Mouse (Mus musculus): Measurements from ENCODE around the gene Tmem150c. TPM values are rescaled to one million over a fixed set of nuclear protein-coding genes. Genes with fewer than 3 reads are reported as not detected.
A peak's percentile ranks its signal among the peaks of the same experiment; 100 is the strongest.

The Tmem150c gene
- polyA plus RNA-seq (2015; fragmentation: Nextera tagmentation; extraction: Ambion mirVana): 14.6 and 17.4 TPM in 2 replicates

GRCm38 (mm10) chr5:100159638-100159973, at the start of gene Tmem150c:
Tmem150c (minus strand) TSS chr5:100159808.
- Histone ChIP-seq H3K4me1 (replicated peaks) (peaks cover 12% of the 10 kb centered on the region; the same call in 1 of the 2 replicates), H3K4me2 (peak within 1 kb of the TSS; percentile 94), H3K27me3 (peaks cover 21% of the 10 kb centered on the region), H3K36me3 (no peaks in the 10 kb centered on the region), H3K9ac (peak within 1 kb of the TSS; percentile 87), H3K9me3 (no peaks in the 10 kb centered on the region), H3K4me3 (peak within 1 kb of the TSS; percentile 78), H3K27ac (replicated peaks) (peak within 1 kb of the TSS; percentile 33)
- ATAC-seq (ENCODE audit: low read depth): no peak
- WGBS: 3% methylated on average over 6 of the region's 6 CpGs

- Histone ChIP-seq H3K9me3 (no peaks in the 10 kb centered on the region), H3K36me3 (no peaks in the 10 kb centered on the region), H3K27me3 (no peaks in the 10 kb centered on the region), H3K4me2 (no peak overlapping the region), H3K4me1 (replicated peaks) (no peaks in the 10 kb centered on the region), H3K4me3 (no peak overlapping the region), H3K9ac (no peak overlapping the region), H3K27ac (replicated peaks) (no peak overlapping the region)
- WGBS: 73% methylated on average over 7 of the region's 7 CpGs
- ATAC-seq (ENCODE audit: low read depth): no peak
Measured at GRCm38 (mm10) chr5:100209093-100209492, 49.5 kb upstream of the Tmem150c start.

DNA sequence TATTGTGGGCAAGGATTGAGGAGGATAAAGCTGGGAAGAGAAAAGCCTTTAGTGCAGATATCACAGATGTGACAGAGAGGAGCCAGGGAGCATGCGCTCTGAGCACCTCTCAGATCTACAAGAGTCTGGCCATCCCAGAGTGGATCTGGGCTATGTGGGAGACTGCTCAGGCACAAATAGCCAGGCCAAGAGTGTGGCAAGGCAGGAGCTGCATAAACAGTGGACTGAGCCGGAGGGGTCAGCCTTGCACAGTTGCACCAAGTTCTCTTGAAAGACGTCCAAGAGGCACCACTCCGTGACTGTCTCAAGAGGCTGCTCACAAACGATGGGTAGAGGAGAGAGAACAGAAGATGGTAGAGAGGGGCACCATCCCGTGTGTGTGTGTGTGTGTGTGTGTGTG, 47.1 kb upstream of the Tmem150c start:
- no peak overlapping the region for H3K4me2 ChIP-seq
- H3K9me3 ChIP-seq: no peaks in the 10 kb centered on the region

GRCm38 (mm10) chr5:100205519-100206189, 46.0 kb upstream of the Tmem150c start:
- no peaks in the 10 kb centered on the region for H3K9me3 ChIP-seq
- no peak overlapping the region for H3K4me2 ChIP-seq
- no peak overlapping the region for H3K4me3 ChIP-seq
- no peaks in the 10 kb centered on the region for H3K36me3 ChIP-seq
- H3K4me1 ChIP-seq (replicated peaks): peaks cover 6% of the 10 kb centered on the region
- WGBS: 85% methylated on average over 9 of the region's 9 CpGs
- H3K27ac ChIP-seq (replicated peaks): no peak overlapping the region
- no peaks in the 10 kb centered on the region for H3K27me3 ChIP-seq
- H3K9ac ChIP-seq: no peak overlapping the region
- no peak for ATAC-seq (ENCODE audit: low read depth)

More for the DNA sequence above, 47.1 kb upstream of the Tmem150c start:
- Histone ChIP-seq H3K36me3 (no peaks in the 10 kb centered on the region), H3K9ac (no peak overlapping the region), H3K4me3 (no peak overlapping the region), H3K4me1 (replicated peaks) (no peaks in the 10 kb centered on the region), H3K27me3 (no peaks in the 10 kb centered on the region), H3K27ac (replicated peaks) (no peak overlapping the region)
- no peak for ATAC-seq (ENCODE audit: low read depth)
- 69% methylated on average over 6 of the region's 6 CpGs for WGBS

DNA sequence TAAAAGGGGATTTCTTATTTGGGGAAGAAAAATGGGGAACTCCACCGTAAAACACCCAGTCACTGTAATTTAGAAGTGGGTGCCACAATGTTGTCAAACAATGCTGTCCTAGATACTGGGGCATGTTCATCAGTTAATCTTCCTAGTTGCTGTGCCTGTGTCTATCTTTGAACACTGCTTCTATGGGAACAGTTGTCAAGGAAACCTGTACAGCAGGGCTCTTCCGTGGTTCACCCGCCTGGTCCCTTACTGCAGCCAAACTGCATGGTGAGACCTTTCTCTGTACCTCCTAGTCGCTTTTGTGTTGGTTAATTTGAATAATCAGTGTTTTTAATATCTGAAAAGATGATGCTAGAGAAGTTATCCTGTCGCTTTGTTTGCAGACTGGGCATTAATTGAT, 41.2 kb upstream of the Tmem150c start:
- 37% methylated on average over 5 of the region's 5 CpGs for WGBS
- H3K27ac ChIP-seq (replicated peaks): no peak overlapping the region
- H3K9ac ChIP-seq: no peak overlapping the region
- H3K9me3 ChIP-seq: no peaks in the 10 kb centered on the region
- H3K27me3 ChIP-seq: no peaks in the 10 kb centered on the region
- ATAC-seq (ENCODE audit: low read depth): peak; percentile 87
- no peaks in the 10 kb centered on the region for H3K36me3 ChIP-seq
- peaks cover 30% of the 10 kb centered on the region for H3K4me1 ChIP-seq (replicated peaks)
- H3K4me3 ChIP-seq: no peak overlapping the region
- no peak overlapping the region for H3K4me2 ChIP-seq

- Histone ChIP-seq H3K9me3 (no peaks in the 10 kb centered on the region), H3K36me3 (no peaks in the 10 kb centered on the region), H3K4me1 (replicated peaks) (peaks cover 30% of the 10 kb centered on the region), H3K27me3 (no peaks in the 10 kb centered on the region), H3K27ac (replicated peaks) (no peak overlapping the region), H3K4me2 (no peak overlapping the region), H3K4me3 (no peak overlapping the region), H3K9ac (no peak overlapping the region)
- 47% methylated on average over 5 of the region's 5 CpGs for WGBS
- no peak; the same call in 1 of the 2 replicates for ATAC-seq (ENCODE audit: low read depth)
Measured at GRCm38 (mm10) chr5:100200296-100200695, 40.7 kb upstream of the Tmem150c start.

- H3K9ac ChIP-seq: no peak overlapping the region
- H3K36me3 ChIP-seq: no peaks in the 10 kb centered on the region
- 68% methylated on average over 7 of the region's 7 CpGs for WGBS
- no peaks in the 10 kb centered on the region for H3K9me3 ChIP-seq
- ATAC-seq (ENCODE audit: low read depth): no peak
- H3K27me3 ChIP-seq: no peaks in the 10 kb centered on the region
- H3K4me1 ChIP-seq (replicated peaks): peaks cover 30% of the 10 kb centered on the region
- no peak overlapping the region for H3K27ac ChIP-seq (replicated peaks)
- no peak overlapping the region for H3K4me3 ChIP-seq
- H3K4me2 ChIP-seq: no peak overlapping the region
Measured at GRCm38 (mm10) chr5:100199092-100199853, 39.7 kb upstream of the Tmem150c start.

DNA sequence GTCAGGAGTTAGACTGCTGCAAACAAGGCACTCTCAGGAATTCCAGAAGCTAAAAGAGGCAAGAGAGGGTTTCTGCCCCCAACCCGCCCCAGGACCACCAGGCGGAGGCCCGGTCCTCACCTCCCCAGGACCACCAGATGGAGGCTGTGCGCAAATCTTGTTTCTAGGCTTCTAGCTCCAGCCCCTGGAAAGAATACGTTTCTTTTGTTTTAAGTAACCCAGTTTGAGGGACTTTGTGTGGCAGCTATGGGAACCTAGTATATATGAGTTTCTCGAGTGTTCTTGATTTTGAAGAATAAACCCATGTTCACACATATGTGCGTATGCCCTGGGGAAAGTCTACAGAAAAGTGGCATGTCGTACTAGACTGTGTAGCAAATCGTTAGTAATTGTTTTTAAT, 37.9 kb upstream of the Tmem150c start:
- Histone ChIP-seq H3K36me3 (no peaks in the 10 kb centered on the region), H3K9me3 (no peaks in the 10 kb centered on the region), H3K4me3 (no peak overlapping the region), H3K27me3 (no peaks in the 10 kb centered on the region), H3K27ac (replicated peaks) (no peak overlapping the region; the same call in 1 of the 2 replicates), H3K4me1 (replicated peaks) (peaks cover 30% of the 10 kb centered on the region), H3K9ac (no peak overlapping the region), H3K4me2 (no peak overlapping the region)
- WGBS: 69% methylated on average over 9 of the region's 9 CpGs
- no peak for ATAC-seq (ENCODE audit: low read depth)

GRCm38 (mm10) chr5:100196854-100197431, 37.3 kb upstream of the Tmem150c start:
- no peak overlapping the region for H3K4me2 ChIP-seq
- no peaks in the 10 kb centered on the region for H3K27me3 ChIP-seq
- no peak overlapping the region for H3K4me3 ChIP-seq
- no peak overlapping the region for H3K9ac ChIP-seq
- H3K27ac ChIP-seq (replicated peaks): no peak overlapping the region; the same call in 1 of the 2 replicates
- no peak; the same call in 1 of the 2 replicates for ATAC-seq (ENCODE audit: low read depth)
- no peaks in the 10 kb centered on the region for H3K36me3 ChIP-seq
- H3K4me1 ChIP-seq (replicated peaks): peaks cover 30% of the 10 kb centered on the region
- 47% methylated on average over 15 of the region's 15 CpGs for WGBS
- no peaks in the 10 kb centered on the region for H3K9me3 ChIP-seq

DNA sequence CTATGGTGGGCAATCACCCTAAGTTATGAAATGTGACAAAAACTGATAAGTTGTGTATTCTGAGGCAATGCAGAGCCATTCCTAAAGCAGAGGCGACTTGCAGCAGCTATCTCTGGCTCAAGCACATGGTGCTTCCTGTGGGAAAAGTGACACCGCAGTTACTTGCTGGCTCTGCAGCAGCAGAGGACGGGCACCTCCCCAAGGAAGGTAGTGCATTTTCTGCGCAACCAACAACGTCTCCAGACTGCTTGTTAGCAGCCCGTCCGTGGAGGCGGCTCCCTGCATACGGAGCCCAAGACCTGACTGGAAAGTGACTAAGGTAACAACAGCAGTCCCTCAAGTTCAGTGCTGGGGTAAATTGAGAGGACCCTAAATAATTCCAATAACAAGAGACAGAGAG, 36.8 kb upstream of the Tmem150c start:
- WGBS: 75% methylated on average over 9 of the region's 9 CpGs
- H3K9me3 ChIP-seq: no peaks in the 10 kb centered on the region
- H3K4me3 ChIP-seq: no peak overlapping the region
- peaks cover 30% of the 10 kb centered on the region for H3K4me1 ChIP-seq (replicated peaks)
- H3K9ac ChIP-seq: no peak overlapping the region
- H3K27me3 ChIP-seq: no peaks in the 10 kb centered on the region
- no peak overlapping the region for H3K4me2 ChIP-seq
- no peaks in the 10 kb centered on the region for H3K36me3 ChIP-seq
- ATAC-seq (ENCODE audit: low read depth): no peak
- H3K27ac ChIP-seq (replicated peaks): no peak overlapping the region

- 92% methylated on average over 14 of the region's 14 CpGs for WGBS
- Histone ChIP-seq H3K27ac (replicated peaks) (no peak overlapping the region), H3K4me1 (replicated peaks) (peaks cover 4% of the 10 kb centered on the region), H3K4me2 (no peak overlapping the region), H3K4me3 (no peak overlapping the region), H3K9ac (no peak overlapping the region), H3K27me3 (no peaks in the 10 kb centered on the region), H3K9me3 (no peaks in the 10 kb centered on the region), H3K36me3 (no peaks in the 10 kb centered on the region)
- ATAC-seq (ENCODE audit: low read depth): no peak
Measured at GRCm38 (mm10) chr5:100191438-100192190, 32.0 kb upstream of the Tmem150c start.
